Mouse (Mus musculus) heart, postnatal 0 days (tissue): ENCODE measurements around the gene Wnt7a.

Experiments used
- CTCF ChIP-seq: IDR thresholded peaks from 2 replicates; pipeline ENCODE4 v1.5.1; 2016; ENCODE audit warnings: antibody characterized with exemption, control low read depth, low read depth
- EP300 ChIP-seq: IDR thresholded peaks from 2 replicates; pipeline ENCODE4 v1.6.1; 2016; ENCODE audit warnings: antibody characterized with exemption, low read depth

DNA sequence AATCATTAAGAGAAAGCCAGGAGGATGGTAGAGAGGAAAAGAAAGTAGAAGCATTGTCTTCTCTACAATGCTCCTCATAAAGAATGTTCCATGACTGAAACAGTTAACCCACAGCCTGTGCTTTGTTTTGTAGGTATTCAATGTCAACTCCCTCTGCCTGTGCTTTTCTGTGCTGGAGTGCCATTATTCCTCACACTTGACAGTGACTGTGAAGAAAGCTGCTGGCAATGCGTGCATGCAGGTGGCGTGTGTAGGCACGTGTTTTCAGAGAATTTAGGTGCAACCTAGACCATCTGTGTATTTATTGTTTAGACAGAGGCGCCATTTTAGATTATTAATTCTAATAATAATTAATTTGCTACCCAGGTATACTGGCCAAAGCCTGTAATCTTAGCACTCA is 13.0 kb upstream of the Wnt7a start:
- TF ChIP-seq CTCF (no peak), EP300 (no peak)
